Mouse (Mus musculus) adrenal gland, adult 18-20 months (tissue): ENCODE measurements at regions not wholly inside any gene's neighbourhood (a gene's known extent, or its start where the extent isn't known, plus 50 kb on each side); places are given as distances from the start of the nearest gene placed in this dataset.

Source experiments
- DNase-seq, 2 experiments: peaks; one replicate each; pipeline ENCODE4 v3.0.0; 2021 to 2022; ENCODE audit warnings: low spot score in 2 of 2

GRCm38 (mm10) chr12:15890591-15890990, 73.9 kb upstream of the Trib2 start:
- no peak for DNase-seq

GRCm38 (mm10) chr12:15879907-15880430, 63.2 kb upstream of the Trib2 start:
- DNase-seq: no peak
